28 mouse cellular contexts compared by ENCODE assay signal in genomic region chr11:54912503-54913316, GRCm38 (mm10). TPM values are rescaled to one million over a fixed set of nuclear protein-coding genes. Genes with fewer than 3 reads are reported as not detected.
DNase-seq lines count a peak whose midpoint lies in the region; ATAC-seq and TF ChIP-seq lines count a peak whose summit lies in the region.
"Had no signal": no experiment of that assay in that cellular context is flagged by ENCODE, and none has a peak within 500 bp of the region (broad histone marks: within the 10 kb centered on the region; RNA-seq: fewer than 3 reads in every experiment).

No protein-coding gene starts in this region.

- TF ChIP-seq CTCF in liver, adult 2 months (IDR thresholded peaks at IDR 0.05; ENCODE audit: low read depth, low read length) = no peak

- 86% methylated on average over 9 of the region's 9 CpGs for WGBS in kidney, embryonic 15.5 days
- 90% methylated on average over 9 of the region's 9 CpGs for WGBS in liver, adult 2 months
- WGBS in liver, embryonic 12.5 days (ENCODE audit: insufficient replicate concordance) = 73% methylated on average over 9 of the region's 9 CpGs

- no peak overlapping the region for H3K9ac ChIP-seq in kidney, embryonic 15.5 days
- H3K9ac ChIP-seq in liver, adult 2 months (ENCODE audit: low read depth, low read length) = no peak overlapping the region
- no peak overlapping the region for H3K9ac ChIP-seq in liver, embryonic 12.5 days
- H3K9ac ChIP-seq: embryonic facial prominence, embryonic 15.5 days; forebrain, embryonic 12.5 days; forebrain, postnatal 0 days; hindbrain, embryonic 12.5 days; intestine, embryonic 15.5 days; lung, embryonic 15.5 days; midbrain, embryonic 12.5 days; neural tube, embryonic 12.5 days had no signal

- peaks cover 85% of the 10 kb centered on the region for H3K36me3 ChIP-seq in kidney, embryonic 15.5 days
- H3K36me3 ChIP-seq in liver, adult 2 months (ENCODE audit: control insufficient read depth, insufficient read depth, low read length) = peaks cover 9% of the 10 kb centered on the region
- peaks cover 51% of the 10 kb centered on the region for H3K36me3 ChIP-seq in liver, embryonic 12.5 days

- no peak overlapping the region for H3K4me2 ChIP-seq in kidney, embryonic 15.5 days
- H3K4me2 ChIP-seq in liver, embryonic 12.5 days = no peak overlapping the region
- H3K4me2 ChIP-seq: embryonic facial prominence, embryonic 15.5 days; forebrain, embryonic 12.5 days; hindbrain, embryonic 12.5 days; intestine, embryonic 15.5 days; lung, embryonic 15.5 days; midbrain, embryonic 12.5 days; neural tube, embryonic 12.5 days had no signal

- no peak for ATAC-seq in kidney, embryonic 15.5 days (replicated peaks; ENCODE audit: low FRiP score)
- ATAC-seq in liver, embryonic 12.5 days = no peak
- no peak for ATAC-seq in granulocyte monocyte progenitor cell, adult 5-6 weeks (replicated peaks; ENCODE audit: poor library complexity, severe bottlenecking)
- ATAC-seq: forebrain, postnatal 0 days; hindbrain, postnatal 0 days; intestine, embryonic 15.5 days had no signal

- no peaks in the 10 kb centered on the region for H3K27me3 ChIP-seq in kidney, embryonic 15.5 days
- H3K27me3 ChIP-seq in liver, adult 2 months (ENCODE audit: control insufficient read depth, insufficient read depth, low read length) = no peaks in the 10 kb centered on the region
- H3K27me3 ChIP-seq in liver, embryonic 12.5 days (replicated peaks) = no peaks in the 10 kb centered on the region
- H3K27me3 ChIP-seq: embryonic facial prominence, embryonic 15.5 days; forebrain, embryonic 12.5 days; hindbrain, embryonic 12.5 days; intestine, embryonic 15.5 days; lung, embryonic 15.5 days; megakaryocyte, embryonic 14.5 days; midbrain, embryonic 12.5 days; neural tube, embryonic 12.5 days had no signal

- no peak for TF ChIP-seq POLR2A in liver, adult 2 months (IDR thresholded peaks at IDR 0.05; ENCODE audit: extremely low read depth, insufficient read depth, low read length)

- no peak overlapping the region for H3K27ac ChIP-seq in kidney, embryonic 15.5 days
- H3K27ac ChIP-seq in liver, adult 2 months (replicated peaks; ENCODE audit: insufficient read depth, low read depth, low read length) = no peak overlapping the region
- H3K27ac ChIP-seq in liver, embryonic 12.5 days = no peak overlapping the region
- H3K27ac ChIP-seq: embryonic facial prominence, embryonic 10.5 days; embryonic facial prominence, embryonic 15.5 days; forebrain, embryonic 12.5 days; hindbrain, embryonic 12.5 days; hindbrain, postnatal 0 days; intestine, embryonic 15.5 days; lung, embryonic 15.5 days; midbrain, embryonic 12.5 days; neural tube, embryonic 12.5 days had no signal

- no peaks in the 10 kb centered on the region for H3K79me2 ChIP-seq in liver, adult 2 months (ENCODE audit: control insufficient read depth, insufficient read depth, low read length)

- peak; percentile 16 for DNase-seq in adrenal gland, postnatal 10 days
- DNase-seq in adrenal gland, postnatal 14 days = no peak
- DNase-seq in kidney, adult 11 months = peak; percentile 74
- peak; percentile 21 for DNase-seq in liver, adult 2 months (ENCODE audit: extremely low read depth, low read depth, low spot score)
- DNase-seq: cerebellum, adult 2 months; cerebellum, postnatal 14 days; forebrain, postnatal 0 days; gastrocnemius, postnatal 14 days; liver; lung, postnatal 4 days; right cerebral cortex, adult 18-20 months; spleen, adult 18-20 months; thymus, postnatal 14 days had no signal

- H3K9me3 ChIP-seq in kidney, embryonic 15.5 days (replicated peaks) = no peaks in the 10 kb centered on the region
- no peaks in the 10 kb centered on the region for H3K9me3 ChIP-seq in liver, embryonic 12.5 days (replicated peaks)
- H3K9me3 ChIP-seq: embryonic facial prominence, embryonic 10.5 days; embryonic facial prominence, embryonic 15.5 days; forebrain, embryonic 12.5 days; G1E; hindbrain, embryonic 12.5 days; intestine, embryonic 15.5 days; lung, embryonic 15.5 days; megakaryocyte, embryonic 14.5 days; midbrain, embryonic 12.5 days; neural tube, embryonic 12.5 days had no signal

- H3K4me3 ChIP-seq in kidney, embryonic 15.5 days (replicated peaks) = no peak overlapping the region
- no peak overlapping the region for H3K4me3 ChIP-seq in liver, adult 2 months (ENCODE audit: insufficient read depth, low read depth, low read length)
- no peak overlapping the region for H3K4me3 ChIP-seq in liver, embryonic 12.5 days
- H3K4me3 ChIP-seq: embryonic facial prominence, embryonic 10.5 days; embryonic facial prominence, embryonic 15.5 days; forebrain, embryonic 12.5 days; hindbrain, embryonic 12.5 days; intestine, embryonic 15.5 days; lung, embryonic 15.5 days; megakaryocyte, embryonic 14.5 days; midbrain, embryonic 12.5 days; myocyte; neural tube, embryonic 12.5 days had no signal

- H3K4me1 ChIP-seq in kidney, embryonic 15.5 days = no peaks in the 10 kb centered on the region
- H3K4me1 ChIP-seq in liver, adult 2 months (ENCODE audit: control insufficient read depth, insufficient read depth, low read length) = no peaks in the 10 kb centered on the region
- H3K4me1 ChIP-seq in liver, embryonic 12.5 days = no peaks in the 10 kb centered on the region
- H3K4me1 ChIP-seq: embryonic facial prominence, embryonic 10.5 days; embryonic facial prominence, embryonic 15.5 days; forebrain, embryonic 12.5 days; hindbrain, embryonic 12.5 days; intestine, embryonic 15.5 days; lung, embryonic 15.5 days; megakaryocyte, embryonic 14.5 days; midbrain, embryonic 12.5 days; neural tube, embryonic 12.5 days had no signal

RNA-seq across cellular contexts. Expression of gene Gpx3, which starts 10.5 kb away (rescaled TPM):
- 100 to 1,000 TPM; 116 to 123 TPM for total RNA-seq in adrenal gland, postnatal 10 days (2021)
- 308 and 532 TPM in 2 replicates for total RNA-seq in adrenal gland, postnatal 14 days (2021)
- 156 and 157 TPM in 2 replicates for polyA plus RNA-seq in kidney, embryonic 15.5 days (2015; fragmentation: Nextera tagmentation; extraction: Ambion mirVana)
- 2.0 and 3.1 TPM in 2 replicates for total RNA-seq in liver, adult 2 months (2014; rRNA removed)
- polyA plus RNA-seq in liver, adult 2 months (2012; rRNA removed) = 2.7 and 3.3 TPM in 2 replicates
- 30.9 and 32.9 TPM in 2 replicates for polyA plus RNA-seq in liver, embryonic 12.5 days (2016; fragmentation: Nextera tagmentation; extraction: Ambion mirVana)
- total RNA-seq in granulocyte monocyte progenitor cell, adult 5-6 weeks (2014; fragmentation: Nextera tagmentation) = 24.9 and 29.6 TPM in 2 replicates
- total RNA-seq in granulocyte monocyte progenitor cell, adult 5-6 weeks (2017) = 1.6 and 4.0 TPM in 2 replicates
- total RNA-seq: G1E had no signal
- polyA plus RNA-seq: G1E had no signal

RNA-seq across cellular contexts. Expression of gene Hint1, which starts 46.5 kb away (rescaled TPM):
- 100 to 1,000 TPM; 337 to 370 TPM for total RNA-seq in adrenal gland, postnatal 10 days (2021)
- total RNA-seq in adrenal gland, postnatal 14 days (2021) = 379 and 380 TPM in 2 replicates
- polyA plus RNA-seq in kidney, embryonic 15.5 days (2015; fragmentation: Nextera tagmentation; extraction: Ambion mirVana) = 683 and 778 TPM in 2 replicates
- total RNA-seq in liver, adult 2 months (2014; rRNA removed) = 629 and 808 TPM in 2 replicates
- polyA plus RNA-seq in liver, adult 2 months (2012; rRNA removed) = 664 and 683 TPM in 2 replicates
- polyA plus RNA-seq in liver, embryonic 12.5 days (2016; fragmentation: Nextera tagmentation; extraction: Ambion mirVana) = 479 and 518 TPM in 2 replicates
- 686 and 699 TPM in 2 replicates for total RNA-seq in granulocyte monocyte progenitor cell, adult 5-6 weeks (2014; fragmentation: Nextera tagmentation)
- 600 and 654 TPM in 2 replicates for total RNA-seq in granulocyte monocyte progenitor cell, adult 5-6 weeks (2017)

RNA-seq across cellular contexts. Expression of gene Tnip1, which starts 50.0 kb away (rescaled TPM):
- 10 to 100 TPM; 53.2 to 64.1 TPM for total RNA-seq in adrenal gland, postnatal 10 days (2021)
- 53.8 and 74.2 TPM in 2 replicates for total RNA-seq in adrenal gland, postnatal 14 days (2021)
- polyA plus RNA-seq in kidney, embryonic 15.5 days (2015; fragmentation: Nextera tagmentation; extraction: Ambion mirVana) = 16.8 and 20.7 TPM in 2 replicates
- total RNA-seq in liver, adult 2 months (2014; rRNA removed) = 3.0 TPM in 2 replicates
- polyA plus RNA-seq in liver, adult 2 months (2012; rRNA removed) = 7.2 and 8.1 TPM in 2 replicates
- 7.4 and 7.6 TPM in 2 replicates for polyA plus RNA-seq in liver, embryonic 12.5 days (2016; fragmentation: Nextera tagmentation; extraction: Ambion mirVana)
- 27.7 and 48.9 TPM in 2 replicates for total RNA-seq in granulocyte monocyte progenitor cell, adult 5-6 weeks (2014; fragmentation: Nextera tagmentation)
- total RNA-seq in granulocyte monocyte progenitor cell, adult 5-6 weeks (2017) = 25.3 and 28.0 TPM in 2 replicates

RNA-seq across cellular contexts. Expression of gene Lyrm7, which starts 52.0 kb away (rescaled TPM):
- total RNA-seq in adrenal gland, postnatal 10 days (2021) = 10 to 100 TPM; 14.5 to 30.3 TPM
- 18.5 and 26.0 TPM in 2 replicates for total RNA-seq in adrenal gland, postnatal 14 days (2021)
- 5.3 and 8.6 TPM in 2 replicates for polyA plus RNA-seq in kidney, embryonic 15.5 days (2015; fragmentation: Nextera tagmentation; extraction: Ambion mirVana)
- total RNA-seq in liver, adult 2 months (2014; rRNA removed) = 1.3 and 1.8 TPM in 2 replicates
- 0.46 and 1.2 TPM in 2 replicates for polyA plus RNA-seq in liver, adult 2 months (2012; rRNA removed)
- polyA plus RNA-seq in liver, embryonic 12.5 days (2016; fragmentation: Nextera tagmentation; extraction: Ambion mirVana) = 6.7 and 7.6 TPM in 2 replicates
- total RNA-seq in granulocyte monocyte progenitor cell, adult 5-6 weeks (2014; fragmentation: Nextera tagmentation) = 4.0 and 9.3 TPM in 2 replicates
- total RNA-seq in granulocyte monocyte progenitor cell, adult 5-6 weeks (2017) = 2.0 and 11.1 TPM in 2 replicates
